Mouse (Mus musculus) adrenal gland, postnatal 14 days (tissue): ENCODE results near the gene Tmco4. TPM values are rescaled to one million over a fixed set of nuclear protein-coding genes. Genes with fewer than 3 reads are reported as not detected.

Experiments used
- DNase-seq: peaks from one replicate; pipeline ENCODE4 v3.0.0; 2021; ENCODE audit warnings: mixed read lengths
- total RNA-seq: library from RNA; stranded (reverse); gene quantifications from 2 replicates; pipeline ENCODE4 v1.2.3, GENCODE M21; 2021

Gene Tmco4
- total RNA-seq, 1 experiment from 2014 or later = 14.0 TPM

GRCm38 (mm10) chr4:139092356-139093195, 119.9 kb downstream of the Tmco4 start, which contains the start of gene Nbl1:
Gene Nbl1 (minus strand): TSS chr4:139092993.
- peak; percentile 83 for DNase-seq

DNA sequence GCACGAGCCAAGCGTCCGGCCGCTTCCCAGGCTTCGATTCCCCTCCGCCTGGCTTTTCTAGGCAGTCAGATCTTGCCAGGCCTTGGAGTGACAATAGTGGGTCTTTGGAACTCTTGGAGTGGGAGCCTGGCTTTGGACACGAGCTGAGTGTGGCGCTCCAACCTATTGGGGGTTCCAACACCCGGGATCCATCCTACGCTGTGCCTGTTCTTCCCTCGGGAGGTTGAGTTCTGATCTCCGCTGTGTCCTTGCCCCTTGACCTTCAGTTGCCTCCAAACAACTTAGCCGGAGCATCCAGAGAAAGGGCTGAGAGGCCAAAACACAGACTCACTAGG, 120.5 kb downstream of the Tmco4 start:
- no peak for DNase-seq

- no peak for DNase-seq
Observed at GRCm38 (mm10) chr4:139095406-139095805, 122.7 kb downstream of the Tmco4 start.

DNA sequence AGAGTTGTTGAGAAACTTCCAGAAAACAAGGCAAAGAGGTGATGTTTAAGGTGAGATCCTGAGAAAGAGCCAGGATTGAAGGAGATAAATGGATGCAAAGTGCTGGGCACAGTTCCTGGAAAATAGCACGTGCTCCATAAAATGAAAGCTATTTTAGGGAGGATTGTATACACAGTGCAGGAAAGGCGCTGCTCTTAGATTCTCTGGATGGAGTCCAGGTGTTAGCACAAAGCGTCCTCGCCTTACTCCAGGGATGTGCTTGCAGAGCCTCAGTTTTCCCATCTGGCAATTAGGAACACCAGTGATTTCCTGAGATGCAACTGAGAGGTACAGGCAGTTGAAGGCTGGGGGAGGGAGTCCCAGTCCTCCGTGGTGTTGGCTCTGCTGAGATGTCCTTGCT, 123.5 kb downstream of the Tmco4 start:
- DNase-seq = no peak

DNA sequence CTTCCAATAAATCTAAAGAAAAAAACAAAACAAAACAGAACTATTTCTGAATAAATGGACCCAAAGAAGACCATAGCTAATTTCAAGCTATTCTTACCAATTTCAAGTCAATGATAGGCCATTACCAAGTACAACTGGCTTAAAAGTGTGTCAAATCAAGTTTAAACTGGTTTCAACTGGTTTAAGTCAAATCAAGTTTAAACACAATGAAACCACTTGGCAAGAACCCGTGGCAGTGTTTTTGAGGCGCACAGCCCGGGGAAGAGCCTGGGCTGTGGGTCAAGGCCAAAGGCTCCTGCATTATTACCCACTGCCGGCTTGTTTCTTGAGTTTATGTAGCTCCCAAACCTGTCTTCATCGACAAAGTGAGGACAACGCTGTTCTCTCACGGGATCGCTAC, 127.6 kb downstream of the Tmco4 start:
- DNase-seq = no peak

DNA sequence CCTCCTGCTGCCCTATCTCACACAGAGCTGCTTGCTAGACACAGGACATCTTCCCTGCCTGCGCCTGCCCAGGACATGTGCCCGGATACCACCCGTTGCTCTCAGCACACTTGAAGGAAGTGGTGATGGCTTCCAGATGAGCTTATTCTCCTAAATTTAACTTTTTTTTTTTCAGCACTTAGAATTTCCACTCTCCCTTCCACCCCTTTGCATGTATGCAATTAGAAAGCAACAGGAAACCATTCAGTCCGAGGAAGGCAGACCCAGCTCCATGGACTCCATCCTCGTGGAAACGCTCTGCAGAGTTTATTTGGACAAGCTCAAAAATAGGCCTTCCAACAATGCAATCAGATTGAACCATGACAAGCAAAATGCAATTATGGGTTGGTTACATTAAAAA, 128.9 kb downstream of the Tmco4 start:
- no peak for DNase-seq

DNA sequence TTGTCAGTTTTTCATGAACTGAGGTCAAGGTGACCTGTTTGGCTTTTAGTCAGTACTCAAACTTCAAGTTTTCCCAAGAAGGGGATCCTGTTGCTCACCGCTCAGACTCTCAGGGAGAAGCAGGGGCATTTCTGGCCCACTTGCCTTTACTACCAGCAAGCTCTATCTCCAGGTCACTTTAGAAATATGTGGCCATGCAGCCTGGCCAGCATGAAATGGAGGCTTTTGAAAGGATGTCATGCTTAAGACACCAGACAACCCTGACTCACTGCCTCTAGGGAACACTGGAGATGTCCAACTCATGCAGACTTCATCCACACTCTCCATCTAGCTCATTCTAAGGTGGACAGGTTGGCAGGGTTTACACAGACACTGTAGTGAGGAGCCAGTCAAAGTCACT, 132.8 kb downstream of the Tmco4 start:
- no peak for DNase-seq

Other genes with a start within 250 kb of the Tmco4 start
- gene Pla2g2c, start 248.1 kb upstream of the Tmco4 start, total RNA-seq = not detected in 2 replicates
- gene Ubxn10, start 235.7 kb upstream of the Tmco4 start, total RNA-seq = 0.89 and 1.1 TPM in 2 replicates
- 13.7 and 14.3 TPM in 2 replicates for gene Pla2g2f, start 215.3 kb upstream of the Tmco4 start, total RNA-seq
- gene Pla2g2d, start 197.2 kb upstream of the Tmco4 start, total RNA-seq = 1.1 and 10.7 TPM in 2 replicates
- 9.2 and 13.2 TPM in 2 replicates for gene Pla2g5, start 109.4 kb upstream of the Tmco4 start, total RNA-seq
- not detected in 2 replicates for gene Gm13030, start 98.9 kb upstream of the Tmco4 start, total RNA-seq
- 1.2 and 1.4 TPM in 2 replicates for gene Pla2g2e, start 94.9 kb upstream of the Tmco4 start, total RNA-seq
- 11.0 and 12.1 TPM in 2 replicates for gene Otud3, start 58.9 kb upstream of the Tmco4 start, total RNA-seq
- gene Rnf186, start 5.8 kb upstream of the Tmco4 start, total RNA-seq = not detected in 2 replicates
- 0.15 TPM in 1 of 2 replicates, not detected in the other for gene Htr6, start 102.7 kb downstream of the Tmco4 start, total RNA-seq
- gene Nbl1, start 120.1 kb downstream of the Tmco4 start, total RNA-seq = 33.7 and 39.8 TPM in 2 replicates
- 480 and 499 TPM in 2 replicates for gene Minos1, start 158.2 kb downstream of the Tmco4 start, total RNA-seq
- gene Capzb, start 220.0 kb downstream of the Tmco4 start, total RNA-seq = 316 and 319 TPM in 2 replicates